Mouse (Mus musculus): ENCODE data around the gene Timm9. TPM values are rescaled to one million over a fixed set of nuclear protein-coding genes. Genes with fewer than 3 reads are reported as not detected.
A peak's percentile ranks its signal among the peaks of the same experiment; 100 is the strongest.

Timm9 gene
- polyA plus RNA-seq (2016; fragmentation: Nextera tagmentation; extraction: Ambion mirVana) = 82.4 and 86.8 TPM in 2 replicates

DNA sequence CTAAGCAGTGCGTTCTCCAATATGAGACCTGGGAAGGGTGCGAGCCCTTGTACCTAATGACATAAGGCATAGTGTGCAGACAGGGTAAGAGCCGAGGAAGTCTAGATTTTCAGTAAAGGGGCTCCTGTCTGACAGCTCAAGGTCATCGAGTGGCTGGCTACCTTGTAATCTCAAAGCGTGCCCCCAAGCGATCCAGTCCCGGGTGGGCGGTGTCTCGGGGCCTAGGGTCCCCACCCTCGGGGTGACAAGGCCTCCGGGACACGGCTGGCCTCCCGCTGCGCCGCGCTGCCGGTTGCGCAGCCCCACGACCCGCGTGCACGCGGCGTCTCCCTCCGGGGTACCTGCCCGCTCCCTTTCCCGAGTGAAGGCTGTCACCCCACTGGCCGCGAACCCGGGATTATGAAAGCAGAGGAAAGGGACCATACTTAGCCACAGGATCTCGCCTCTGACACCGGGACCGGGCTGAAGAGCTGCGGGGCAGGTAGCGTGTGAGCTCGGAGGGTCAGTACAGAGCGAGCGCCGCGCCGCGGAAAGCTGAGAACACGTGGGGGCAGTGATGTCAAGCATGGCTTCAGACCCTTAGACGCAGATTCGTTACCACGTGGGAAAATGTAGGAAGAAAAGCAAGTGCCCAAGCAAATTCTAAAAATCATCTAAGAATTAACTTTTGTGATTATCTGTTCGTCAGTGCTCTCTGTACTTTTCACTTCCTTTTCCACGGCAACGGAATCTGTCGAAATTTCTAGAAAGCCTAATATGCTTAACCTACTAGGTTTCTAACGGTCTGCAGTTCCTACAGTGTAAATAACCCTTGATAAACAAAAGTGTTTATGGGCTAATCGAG, at the start of gene Timm9, which contains the start of gene 2700049A03Rik:
Gene Timm9, minus strand, starts transcription at position 555 of the 844 bp plus-strand sequence.
Gene 2700049A03Rik, plus strand, starts transcription at position 719 of the 844 bp plus-strand sequence.
- Histone ChIP-seq H3K36me3 (replicated peaks) (peaks cover 43% of the 10 kb centered on the region), H3K4me3 (peak within 1 kb of the TSS; percentile 98), H3K27me3 (ENCODE audit: poor library complexity, severe bottlenecking) (no peaks in the 10 kb centered on the region), H3K4me1 (peaks cover 32% of the 10 kb centered on the region), H3K27ac (peak within 1 kb of the TSS; percentile 94), H3K9me3 (no peaks in the 10 kb centered on the region)
- under 1% methylated on average over 52 of the region's 52 CpGs for WGBS
- DNase-seq (ENCODE audit: extremely low spot score, low spot score) = peak; percentile 78

DNA sequence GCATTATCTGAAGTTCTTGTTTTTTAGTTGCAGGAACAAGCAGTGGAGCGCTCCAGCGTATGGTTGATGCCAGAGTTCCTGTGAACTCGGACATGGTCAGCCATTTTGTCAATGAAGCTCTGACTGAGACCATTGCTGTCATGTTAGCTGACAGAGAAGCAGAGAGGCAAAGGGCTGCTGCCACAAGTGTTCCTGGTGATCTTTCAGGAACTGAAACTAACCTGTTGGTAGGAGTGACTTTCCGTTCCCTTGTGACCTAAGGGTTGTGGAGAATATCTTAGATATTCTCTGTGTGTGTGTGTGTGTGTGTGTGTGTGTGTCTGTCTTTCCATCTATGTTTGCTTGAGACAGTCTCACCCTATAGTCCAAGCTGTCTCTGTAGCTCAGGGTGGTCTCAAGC, 47.9 kb upstream of the Timm9 start:
- H3K36me3 ChIP-seq (replicated peaks) = peaks cover 84% of the 10 kb centered on the region
- no peaks in the 10 kb centered on the region for H3K9me3 ChIP-seq
- no peaks in the 10 kb centered on the region for H3K27me3 ChIP-seq (ENCODE audit: poor library complexity, severe bottlenecking)
- WGBS = 97% methylated on average over 4 of the region's 4 CpGs
- no peak overlapping the region for H3K4me3 ChIP-seq
- H3K27ac ChIP-seq = no peak overlapping the region
- no peak for DNase-seq (ENCODE audit: extremely low spot score, low spot score)
- H3K4me1 ChIP-seq = no peaks in the 10 kb centered on the region

DNA sequence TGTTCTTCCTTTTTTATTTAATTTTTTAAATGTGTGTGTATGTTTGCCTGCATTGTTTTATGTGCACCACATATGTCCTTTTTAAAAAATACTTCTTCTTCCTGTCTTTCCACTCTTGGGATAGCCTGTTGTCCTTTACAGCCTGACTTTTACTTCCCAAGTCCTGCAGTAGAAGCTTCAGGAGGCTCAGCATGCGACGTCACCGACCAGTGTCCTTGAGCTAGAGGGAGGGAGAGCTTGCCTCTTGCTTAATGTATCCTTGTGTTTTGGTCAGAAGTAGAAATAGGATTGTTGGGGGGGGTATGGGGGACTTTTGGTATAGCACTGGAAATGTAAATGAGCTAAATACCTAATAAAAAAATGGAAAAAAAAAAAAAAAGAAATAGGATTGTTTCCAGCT, 47.3 kb upstream of the Timm9 start:
- WGBS = 96% methylated on average over 3 of the region's 3 CpGs
- no peaks in the 10 kb centered on the region for H3K4me1 ChIP-seq
- H3K9me3 ChIP-seq = no peaks in the 10 kb centered on the region
- peaks cover 84% of the 10 kb centered on the region for H3K36me3 ChIP-seq (replicated peaks)
- no peaks in the 10 kb centered on the region for H3K27me3 ChIP-seq (ENCODE audit: poor library complexity, severe bottlenecking)
- no peak overlapping the region for H3K27ac ChIP-seq
- H3K4me3 ChIP-seq = no peak overlapping the region
- DNase-seq (ENCODE audit: extremely low spot score, low spot score) = no peak

DNA sequence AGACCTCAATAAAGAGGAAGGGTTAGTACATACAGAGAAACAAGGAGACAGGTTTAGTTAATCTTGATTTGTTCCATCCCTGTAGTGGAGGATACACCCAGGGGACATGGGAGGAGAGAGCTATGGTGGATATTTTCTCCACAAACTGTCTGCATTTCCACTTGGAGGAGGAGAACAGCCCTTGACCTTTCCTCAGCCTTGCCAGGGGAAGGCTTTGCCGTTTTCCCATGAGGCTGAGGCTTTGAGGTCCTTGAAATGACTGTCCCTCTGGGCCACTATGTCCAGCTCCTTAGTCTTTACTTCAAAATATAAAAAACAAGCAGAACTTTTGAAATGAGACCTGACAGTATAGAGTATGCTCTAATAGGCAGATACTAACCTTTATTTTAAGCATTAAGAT, 33.4 kb upstream of the Timm9 start:
- peaks cover 96% of the 10 kb centered on the region for H3K36me3 ChIP-seq (replicated peaks)
- DNase-seq (ENCODE audit: extremely low spot score, low spot score) = no peak
- 98% methylated on average over 1 of the region's 1 CpGs for WGBS

DNA sequence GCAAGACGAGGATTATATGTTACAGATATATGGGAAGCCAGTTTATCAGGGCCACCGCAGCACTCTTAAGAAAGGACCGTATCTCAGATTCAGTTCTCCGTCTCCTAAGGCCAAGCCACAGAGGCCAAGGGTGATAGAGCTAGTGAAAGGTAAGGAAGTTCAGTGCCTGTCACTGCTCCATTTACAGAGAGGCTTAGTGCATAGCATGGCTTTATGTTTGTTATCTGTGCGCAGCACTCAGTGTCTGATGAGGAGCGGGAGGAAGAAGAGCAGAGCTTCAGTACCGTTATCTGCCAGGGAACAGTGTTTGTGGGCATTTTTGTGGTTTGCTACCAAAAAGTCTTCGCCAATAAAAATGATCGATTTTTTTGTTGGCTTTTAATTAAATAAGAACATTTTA, 27.9 kb upstream of the Timm9 start:
- no peak overlapping the region for H3K27ac ChIP-seq
- peaks cover 98% of the 10 kb centered on the region for H3K36me3 ChIP-seq (replicated peaks)
- no peak for DNase-seq (ENCODE audit: extremely low spot score, low spot score)
- no peaks in the 10 kb centered on the region for H3K27me3 ChIP-seq (ENCODE audit: poor library complexity, severe bottlenecking)
- no peaks in the 10 kb centered on the region for H3K4me1 ChIP-seq
- no peak overlapping the region for H3K4me3 ChIP-seq
- no peaks in the 10 kb centered on the region for H3K9me3 ChIP-seq
- 91% methylated on average over 9 of the region's 9 CpGs for WGBS

More for the DNA sequence above, 33.4 kb upstream of the Timm9 start:
- H3K27me3 ChIP-seq (ENCODE audit: poor library complexity, severe bottlenecking) = no peaks in the 10 kb centered on the region
- no peak overlapping the region for H3K27ac ChIP-seq
- H3K4me1 ChIP-seq = no peaks in the 10 kb centered on the region
- H3K9me3 ChIP-seq = no peaks in the 10 kb centered on the region
- no peak overlapping the region for H3K4me3 ChIP-seq

DNA sequence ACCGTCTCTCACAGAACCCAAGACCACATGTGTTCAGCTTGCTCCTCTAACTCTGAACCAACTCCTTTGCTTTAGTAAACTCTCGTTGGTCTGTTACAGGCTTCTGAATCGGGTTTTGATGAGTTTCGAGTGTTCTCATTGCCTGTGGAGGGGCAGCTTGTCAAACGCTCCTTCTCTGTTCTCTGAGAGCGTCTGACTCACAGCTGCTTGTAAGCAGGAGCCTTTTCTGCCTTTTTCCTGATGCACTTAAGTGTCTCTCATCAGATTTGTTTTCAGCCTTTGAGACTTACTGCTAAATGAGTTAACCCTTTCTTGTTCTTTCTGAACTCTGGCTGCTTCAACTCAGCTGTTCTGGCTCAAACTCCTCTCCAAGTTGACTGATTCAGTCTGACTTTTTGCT, 21.5 kb upstream of the Timm9 start:
- DNase-seq (ENCODE audit: extremely low spot score, low spot score) = no peak
- Histone ChIP-seq H3K36me3 (replicated peaks) (peaks cover 99% of the 10 kb centered on the region), H3K9me3 (no peaks in the 10 kb centered on the region), H3K4me1 (no peaks in the 10 kb centered on the region), H3K27ac (no peak overlapping the region), H3K27me3 (ENCODE audit: poor library complexity, severe bottlenecking) (no peaks in the 10 kb centered on the region), H3K4me3 (no peak overlapping the region)
- 91% methylated on average over 6 of the region's 6 CpGs for WGBS

DNA sequence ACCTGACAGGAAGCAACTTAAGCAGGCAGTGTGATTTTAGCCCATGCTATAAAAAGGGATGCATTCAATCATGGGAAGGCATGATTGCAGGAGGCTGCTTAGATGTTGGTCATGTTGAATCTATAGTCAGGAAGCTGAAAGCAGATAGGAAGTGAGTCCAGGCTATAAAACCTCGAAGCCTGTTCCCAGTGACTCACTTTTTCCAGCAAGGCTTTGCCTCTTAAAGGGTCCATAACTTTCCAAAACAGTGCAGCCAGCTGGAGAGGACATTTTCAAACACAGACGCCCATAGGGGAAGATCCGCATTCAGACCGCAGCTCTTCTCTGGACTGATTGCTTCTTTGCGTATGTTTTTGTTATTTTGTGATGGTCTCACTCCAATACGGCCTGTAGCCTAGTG, 18.5 kb upstream of the Timm9 start:
- Histone ChIP-seq H3K4me1 (no peaks in the 10 kb centered on the region), H3K27ac (no peak overlapping the region), H3K9me3 (no peaks in the 10 kb centered on the region), H3K27me3 (ENCODE audit: poor library complexity, severe bottlenecking) (no peaks in the 10 kb centered on the region), H3K36me3 (replicated peaks) (peaks cover 97% of the 10 kb centered on the region), H3K4me3 (no peak overlapping the region)
- WGBS = 96% methylated on average over 6 of the region's 6 CpGs
- DNase-seq (ENCODE audit: extremely low spot score, low spot score) = no peak

DNA sequence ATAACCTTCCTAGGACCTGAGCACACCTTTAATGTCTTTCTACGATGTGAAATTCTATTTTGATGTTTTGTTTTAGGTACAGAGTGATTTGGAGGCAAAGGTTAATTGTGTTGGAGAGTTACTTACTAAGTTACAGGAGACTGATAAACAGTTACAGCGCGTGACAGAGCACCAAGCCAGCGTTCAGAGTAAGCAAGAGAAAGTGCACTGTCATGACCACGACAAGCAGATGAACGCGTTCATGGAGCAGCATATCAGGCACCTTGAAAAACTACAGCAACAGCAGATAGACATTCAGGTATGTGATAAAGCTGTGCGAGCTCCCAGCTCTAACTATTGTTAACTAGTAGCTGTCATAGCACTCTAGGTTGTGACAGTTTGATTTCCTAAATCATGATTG, 13.7 kb upstream of the Timm9 start:
- no peak for DNase-seq (ENCODE audit: extremely low spot score, low spot score)
- Histone ChIP-seq H3K36me3 (replicated peaks) (peaks cover 97% of the 10 kb centered on the region), H3K27me3 (ENCODE audit: poor library complexity, severe bottlenecking) (no peaks in the 10 kb centered on the region), H3K4me1 (no peaks in the 10 kb centered on the region), H3K27ac (no peak overlapping the region), H3K4me3 (no peak overlapping the region), H3K9me3 (no peaks in the 10 kb centered on the region)
- 90% methylated on average over 8 of the region's 8 CpGs for WGBS

DNA sequence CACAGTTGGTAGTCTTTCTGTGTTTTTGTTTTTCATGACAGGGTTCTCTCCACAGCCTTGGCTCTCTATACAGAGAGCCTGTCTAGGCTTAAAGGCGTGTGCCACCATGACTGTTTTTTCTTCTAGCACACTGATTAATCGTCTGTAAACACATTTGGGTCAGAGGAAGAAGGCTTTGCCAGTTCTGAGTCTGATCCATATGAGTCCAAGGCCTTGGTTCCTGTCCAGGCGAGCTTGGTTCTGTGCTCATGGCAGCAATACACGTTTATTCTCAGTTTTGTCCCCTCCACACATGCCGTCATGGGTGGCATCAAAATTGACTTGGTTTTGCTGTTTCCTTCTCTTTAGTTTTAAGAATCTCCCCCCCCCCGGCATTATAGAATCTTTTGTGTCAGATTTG, 13.0 kb upstream of the Timm9 start:
- no peak for DNase-seq (ENCODE audit: extremely low spot score, low spot score)
- Histone ChIP-seq H3K4me3 (no peak overlapping the region), H3K9me3 (no peaks in the 10 kb centered on the region), H3K27me3 (ENCODE audit: poor library complexity, severe bottlenecking) (no peaks in the 10 kb centered on the region), H3K36me3 (replicated peaks) (peaks cover 97% of the 10 kb centered on the region), H3K27ac (no peak overlapping the region), H3K4me1 (no peaks in the 10 kb centered on the region)
- 90% methylated on average over 6 of the region's 6 CpGs for WGBS

DNA sequence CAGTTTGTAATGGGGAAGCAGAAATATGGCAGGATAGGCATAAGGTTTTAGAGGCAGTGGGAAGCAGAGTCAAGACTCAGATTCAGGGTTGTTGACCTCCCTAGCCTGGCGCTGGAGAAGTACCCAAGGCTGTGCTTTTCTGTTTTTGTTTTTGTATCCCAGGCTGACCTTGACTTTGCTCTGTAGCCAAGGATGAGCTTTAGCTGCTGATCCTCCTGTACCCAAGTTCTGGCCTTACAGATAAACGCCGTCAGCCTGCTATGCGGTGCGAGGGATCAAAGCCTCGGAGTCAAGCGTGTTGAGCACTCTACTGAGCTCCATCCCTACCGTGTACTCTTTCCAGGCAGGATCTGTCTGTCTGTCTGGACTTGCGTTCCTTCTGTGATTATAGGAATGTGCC, 12.3 kb upstream of the Timm9 start:
- no peak overlapping the region for H3K27ac ChIP-seq
- no peaks in the 10 kb centered on the region for H3K9me3 ChIP-seq
- no peaks in the 10 kb centered on the region for H3K4me1 ChIP-seq
- WGBS = 94% methylated on average over 9 of the region's 9 CpGs
- DNase-seq (ENCODE audit: extremely low spot score, low spot score) = no peak
- H3K36me3 ChIP-seq (replicated peaks) = peaks cover 97% of the 10 kb centered on the region
- no peaks in the 10 kb centered on the region for H3K27me3 ChIP-seq (ENCODE audit: poor library complexity, severe bottlenecking)
- H3K4me3 ChIP-seq = no peak overlapping the region

DNA sequence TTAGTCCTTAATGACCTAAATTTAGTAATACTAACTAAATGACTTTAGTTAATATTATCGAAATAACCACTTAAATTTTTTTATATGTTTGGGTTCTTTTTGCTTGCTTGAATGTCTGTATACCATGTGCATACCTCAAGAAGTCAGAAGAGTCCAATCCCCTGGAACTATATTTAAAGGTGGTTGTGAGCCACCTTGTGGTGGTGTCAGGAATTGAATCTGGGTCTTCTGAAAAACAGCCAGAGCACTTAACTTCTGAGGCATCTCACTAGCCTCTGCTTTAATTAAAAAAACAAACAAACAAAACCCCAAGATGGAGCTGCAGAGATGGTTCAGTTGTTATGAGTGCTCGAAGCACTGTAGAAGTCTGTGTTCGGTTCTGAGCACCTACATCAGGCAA, 11.2 kb upstream of the Timm9 start:
- 85% methylated on average over 3 of the region's 3 CpGs for WGBS
- Histone ChIP-seq H3K4me1 (no peaks in the 10 kb centered on the region), H3K27me3 (ENCODE audit: poor library complexity, severe bottlenecking) (no peaks in the 10 kb centered on the region), H3K36me3 (replicated peaks) (peaks cover 98% of the 10 kb centered on the region), H3K9me3 (no peaks in the 10 kb centered on the region), H3K4me3 (no peak overlapping the region), H3K27ac (no peak overlapping the region)
- no peak for DNase-seq (ENCODE audit: extremely low spot score, low spot score)

DNA sequence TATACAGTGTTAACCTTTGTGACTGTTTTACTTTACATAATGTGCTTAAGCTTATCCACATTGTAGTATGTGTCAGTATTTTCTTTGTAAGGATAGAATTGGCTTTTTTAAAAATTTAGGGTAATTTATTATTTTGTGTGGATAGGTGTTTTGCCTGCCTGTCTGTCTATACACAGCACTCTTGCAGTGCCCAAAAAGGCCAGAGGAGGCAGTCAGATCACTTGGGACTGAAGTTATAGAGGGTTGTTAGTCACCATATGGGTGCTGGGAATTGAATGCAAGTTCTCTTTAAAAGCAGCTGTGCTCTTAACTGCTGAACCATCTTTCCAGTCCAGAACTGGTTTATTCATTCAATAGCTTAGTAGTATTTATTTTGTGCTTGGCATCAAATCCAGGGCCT, 4.7 kb upstream of the Timm9 start:
- peaks cover 16% of the 10 kb centered on the region for H3K4me1 ChIP-seq
- H3K4me3 ChIP-seq = no peak overlapping the region
- H3K9me3 ChIP-seq = no peaks in the 10 kb centered on the region
- no peak overlapping the region for H3K27ac ChIP-seq
- peaks cover 69% of the 10 kb centered on the region for H3K36me3 ChIP-seq (replicated peaks)
- no peaks in the 10 kb centered on the region for H3K27me3 ChIP-seq (ENCODE audit: poor library complexity, severe bottlenecking)
- DNase-seq (ENCODE audit: extremely low spot score, low spot score) = no peak

DNA sequence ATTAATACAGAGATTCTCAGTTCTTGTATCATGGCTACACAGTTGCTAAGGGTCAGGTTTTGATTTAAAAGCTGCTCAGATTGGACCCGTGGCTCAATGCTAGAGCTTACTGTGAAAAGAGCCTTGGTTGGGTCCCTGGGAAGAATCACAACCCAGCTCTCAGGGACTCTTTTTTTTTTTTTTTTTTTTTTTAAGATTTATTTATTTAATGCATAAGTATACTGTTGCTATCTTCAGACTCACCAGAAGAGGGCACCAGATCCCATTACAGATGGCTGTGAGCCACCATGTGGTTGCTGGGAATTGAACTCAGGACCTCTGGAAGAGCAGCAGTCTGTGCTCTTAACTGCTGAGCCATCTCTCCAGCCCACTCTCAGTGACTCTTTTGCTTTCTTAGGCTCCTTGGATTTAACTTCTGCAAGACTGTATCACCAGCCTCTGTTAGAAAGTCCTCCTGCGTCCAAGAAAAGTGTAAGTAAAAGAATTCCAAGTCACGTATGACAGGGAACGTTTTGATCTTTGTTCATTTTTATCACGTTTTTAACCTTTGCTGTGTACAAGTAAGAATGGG, 2.9 kb upstream of the Timm9 start:
- peaks cover 32% of the 10 kb centered on the region for H3K4me1 ChIP-seq
- DNase-seq (ENCODE audit: extremely low spot score, low spot score) = no peak
- no peaks in the 10 kb centered on the region for H3K9me3 ChIP-seq
- 77% methylated on average over 5 of the region's 5 CpGs for WGBS
- H3K27ac ChIP-seq = no peak overlapping the region
- no peaks in the 10 kb centered on the region for H3K27me3 ChIP-seq (ENCODE audit: poor library complexity, severe bottlenecking)
- peak overlapping the region; percentile 98 for H3K4me3 ChIP-seq
- H3K36me3 ChIP-seq (replicated peaks) = peaks cover 50% of the 10 kb centered on the region
